Mouse (Mus musculus) adrenal gland, postnatal 10 days (tissue): Measurements from ENCODE around the gene Glcci1. TPM values are rescaled to one million over a fixed set of nuclear protein-coding genes. Genes with fewer than 3 reads are reported as not detected.
"Not testable (repeated sequence)": the region's sequence is repeated elsewhere in the genome, so short reads cannot be mapped to it uniquely, and the experiment has no call there.

Experiments used
- DNase-seq: peaks from one replicate; pipeline ENCODE4 v3.0.0; 2021; ENCODE audit warnings: mixed read lengths
- total RNA-seq, 2 experiments: library from RNA; stranded (reverse); gene quantifications; 2 replicates each; pipeline ENCODE4 v1.2.3; 2021

Gene Glcci1
- total RNA-seq, 2 experiments from 2014 or later = 26.2 to 34.0 TPM

DNA sequence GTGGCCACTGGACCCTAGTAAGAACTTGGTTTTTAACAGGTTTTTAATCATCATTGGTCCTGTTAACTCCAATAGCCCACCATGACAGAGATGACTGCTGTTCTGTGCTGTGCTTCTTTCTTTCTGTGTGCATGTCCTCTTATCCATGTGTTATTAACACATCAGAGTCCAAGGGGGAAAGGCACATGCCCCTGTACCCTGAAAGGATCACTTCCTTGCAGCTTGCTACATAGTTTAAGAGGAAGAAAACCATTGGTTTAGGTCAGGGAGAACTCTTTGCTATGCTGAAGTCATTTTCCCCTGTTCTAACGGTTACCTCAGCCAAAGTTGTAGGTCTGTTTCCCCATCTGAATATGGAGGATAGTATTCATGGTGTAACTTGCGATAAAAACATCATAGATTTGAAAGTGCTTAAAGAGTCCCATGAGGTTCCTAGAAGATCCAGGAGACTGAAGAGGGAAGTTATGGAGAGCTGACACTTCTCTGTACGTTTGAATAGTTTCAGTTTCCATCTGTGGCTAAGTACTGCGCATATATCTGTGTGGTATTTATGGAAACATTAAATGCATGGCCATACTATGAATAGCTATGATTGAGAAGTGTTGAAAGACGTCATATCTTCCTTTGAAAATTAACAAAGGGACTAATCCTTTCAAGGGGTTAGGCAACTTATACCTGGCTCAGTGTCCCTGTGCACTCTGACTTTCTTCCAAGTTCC, 14.1 kb upstream of the Glcci1 start:
- no peak for DNase-seq

DNA sequence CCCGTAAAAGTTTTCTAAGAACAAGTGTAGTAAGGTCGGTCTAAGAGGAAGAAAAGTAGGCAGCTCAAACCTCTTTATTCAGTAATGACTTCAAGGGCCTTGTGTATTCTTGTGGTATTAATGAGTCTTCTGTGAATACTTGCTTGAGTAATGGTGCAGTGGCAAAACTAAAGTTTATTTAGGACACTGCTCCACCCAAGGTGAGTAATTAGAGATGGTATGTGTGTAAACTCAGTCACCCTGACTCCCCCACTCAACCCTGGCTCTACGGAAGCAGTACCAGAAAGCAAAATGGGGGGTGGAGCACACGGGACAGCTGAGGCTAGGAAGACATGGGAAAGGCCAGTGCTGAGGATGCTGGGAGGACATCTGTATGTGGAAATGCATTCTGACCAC, 13.6 kb upstream of the Glcci1 start:
- DNase-seq = no peak

DNA sequence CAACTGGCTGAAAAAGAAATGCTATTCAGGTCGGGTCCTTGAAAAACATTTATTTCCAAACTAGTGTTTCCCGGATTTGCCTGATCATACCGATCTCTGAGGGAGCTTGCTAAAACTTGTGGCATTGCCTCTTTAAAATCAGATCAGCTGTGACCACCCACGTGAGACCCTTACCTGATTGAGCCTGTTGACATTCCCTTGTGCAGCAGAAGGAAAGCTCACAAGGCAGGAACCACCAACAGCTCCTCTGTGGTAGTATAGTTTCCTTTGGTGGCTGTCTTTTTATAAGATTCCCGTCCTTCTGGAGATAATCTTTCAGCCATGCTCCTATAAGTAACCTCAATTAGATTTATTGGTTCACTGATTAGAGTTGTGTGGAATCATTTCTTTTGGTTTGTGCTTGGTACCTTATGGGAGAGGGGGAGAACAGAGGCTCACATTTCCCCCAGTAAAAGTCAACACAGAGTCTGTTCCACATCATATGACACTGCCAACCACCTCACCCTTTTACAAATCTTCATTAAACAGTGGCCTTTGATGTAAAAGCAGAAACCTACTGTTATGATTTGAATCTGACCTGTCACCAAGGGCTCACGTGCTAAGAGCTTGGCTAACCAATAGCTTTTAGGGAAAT, 12.0 kb upstream of the Glcci1 start:
- DNase-seq = no peak

DNA sequence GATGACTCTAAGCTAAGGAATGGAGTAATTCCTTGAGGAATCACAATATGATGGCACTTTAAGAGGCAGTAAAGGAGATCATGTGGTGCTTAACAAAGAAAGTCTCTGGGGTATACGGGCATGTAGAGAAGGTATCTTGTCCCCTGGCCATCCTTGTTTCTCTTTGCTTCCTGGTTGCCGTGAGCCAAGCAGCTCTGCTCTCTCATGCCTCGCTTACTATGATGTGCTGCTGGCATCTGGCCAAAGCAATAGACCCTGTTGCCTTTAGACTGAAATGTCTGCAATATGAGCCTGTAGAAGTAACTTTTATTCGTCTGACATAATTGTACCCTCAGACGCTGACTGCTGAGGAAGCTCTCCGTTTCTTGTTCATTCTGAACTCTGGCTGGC, 11.5 kb upstream of the Glcci1 start:
- DNase-seq = no peak

DNA sequence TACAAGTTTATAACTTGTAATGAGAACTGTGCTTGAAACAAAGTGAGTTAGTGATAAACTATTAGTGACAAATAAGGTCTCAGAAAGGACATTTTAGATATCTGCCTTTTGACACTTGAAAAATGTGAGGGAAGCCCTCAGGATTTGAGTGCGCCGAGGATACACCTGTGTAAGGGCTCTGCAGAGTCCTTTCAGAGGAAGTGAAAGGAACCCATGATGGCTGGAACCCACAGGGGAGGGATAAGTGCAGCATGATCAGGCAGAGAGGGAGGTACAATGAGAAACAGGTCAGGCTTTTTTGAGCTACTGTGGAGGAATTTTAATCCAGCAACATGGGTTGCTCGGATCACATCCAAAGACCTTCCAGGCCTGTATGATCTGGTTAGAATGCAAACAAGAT, 10.4 kb upstream of the Glcci1 start:
- no peak for DNase-seq

DNA sequence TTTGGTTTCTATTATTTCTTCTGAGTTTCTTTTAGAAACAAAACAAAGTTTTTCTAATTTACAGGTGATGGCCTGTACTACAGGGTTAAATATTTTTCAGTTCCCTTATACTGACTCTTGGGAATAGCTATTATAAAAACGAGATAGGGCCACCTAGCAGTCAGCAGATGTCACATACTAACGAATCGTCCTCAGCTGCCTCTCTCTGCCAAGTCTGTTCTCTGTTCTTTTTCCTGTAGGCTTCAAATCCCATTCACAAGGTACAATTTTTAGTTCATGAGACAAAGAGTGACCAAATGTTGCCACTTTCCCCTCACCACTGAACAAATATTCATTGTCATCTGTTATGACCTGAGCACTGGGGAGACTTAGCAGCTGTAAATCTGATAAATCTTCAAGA, 5.4 kb upstream of the Glcci1 start:
- DNase-seq = no peak

DNA sequence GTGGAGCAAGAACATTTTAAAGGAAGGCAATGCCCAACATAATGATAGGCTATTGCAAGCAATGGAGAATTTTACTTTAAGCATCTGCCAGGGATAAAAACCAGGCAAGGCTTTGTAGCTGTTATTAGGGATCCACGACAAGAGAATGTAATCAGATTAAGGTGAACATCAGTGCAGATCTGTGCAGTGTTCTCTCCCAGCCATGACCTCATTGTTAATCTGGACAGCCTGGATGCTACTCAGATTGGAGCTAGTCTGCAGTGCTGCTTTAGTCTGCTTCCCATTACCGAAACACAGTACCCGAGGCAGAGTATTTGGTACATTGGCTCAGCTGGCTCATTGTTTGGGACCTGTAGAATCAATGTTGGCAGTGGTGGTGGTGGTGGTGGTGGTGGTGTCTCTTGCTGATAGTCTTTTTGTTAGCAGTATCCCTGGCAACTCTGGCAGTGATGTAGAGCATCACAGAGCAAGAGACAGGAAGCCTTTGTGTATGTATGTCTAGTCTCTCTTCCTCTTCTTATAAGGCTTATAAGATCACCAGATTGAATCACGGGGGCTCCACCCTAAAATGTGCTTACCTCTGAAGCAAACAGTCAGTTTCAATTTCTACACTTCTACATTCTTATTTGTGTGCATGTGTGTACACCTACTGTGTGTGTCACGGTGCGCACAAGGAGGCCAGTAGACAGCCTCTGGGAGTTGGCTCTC, 4.7 kb upstream of the Glcci1 start:
- no peak for DNase-seq

DNA sequence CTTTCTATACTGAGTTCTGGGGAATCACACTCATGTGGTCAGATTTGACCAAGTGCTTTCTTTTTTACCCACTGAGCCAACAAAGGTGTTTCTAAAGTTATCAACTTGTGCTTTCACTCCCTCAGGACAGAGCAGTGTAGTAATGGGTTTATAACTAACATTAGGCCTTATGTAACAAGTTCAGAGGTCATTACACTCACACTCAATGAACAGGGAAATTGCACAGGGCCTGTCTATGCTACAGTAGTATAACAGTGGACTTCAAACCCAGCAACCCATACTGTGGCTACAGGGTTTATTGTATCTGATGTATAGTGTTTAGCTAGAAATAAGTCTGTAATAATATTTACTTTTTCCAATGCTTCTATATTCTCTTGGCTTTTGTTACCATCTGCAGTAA, 2.8 kb upstream of the Glcci1 start:
- DNase-seq = no peak

DNA sequence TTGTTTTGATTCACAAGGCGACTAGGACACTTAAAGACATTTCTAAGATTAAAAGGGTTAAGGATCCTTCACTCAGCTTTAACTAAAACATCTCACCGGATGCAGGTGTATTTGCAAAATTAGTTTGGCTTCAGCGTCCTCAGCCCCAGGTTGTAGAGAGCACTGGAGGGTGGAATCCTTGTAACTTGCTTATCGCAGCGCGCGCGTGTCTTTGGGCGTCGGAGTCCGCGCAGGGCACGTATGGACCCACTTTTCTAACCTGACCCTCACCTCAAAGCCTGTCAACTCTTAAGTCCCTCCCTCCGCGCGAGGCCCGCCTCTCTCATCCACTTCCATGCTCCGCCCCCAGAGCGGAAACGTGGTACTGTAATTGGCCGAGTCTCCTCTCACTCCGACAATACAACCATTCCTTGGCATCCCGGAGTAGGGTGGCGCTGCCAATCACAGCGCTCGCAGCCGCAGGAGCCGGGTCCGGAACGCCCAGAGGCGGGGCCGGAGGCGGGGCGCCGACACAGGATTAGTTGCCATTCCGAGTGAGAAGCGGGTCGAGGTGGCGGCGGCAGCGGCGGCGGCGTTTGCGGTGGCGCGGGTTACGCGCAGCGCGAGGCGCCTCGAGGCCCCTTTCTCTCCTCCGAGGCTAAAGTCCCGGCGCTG, 390 bp upstream of the Glcci1 start:
- peak; percentile 99 for DNase-seq

DNA sequence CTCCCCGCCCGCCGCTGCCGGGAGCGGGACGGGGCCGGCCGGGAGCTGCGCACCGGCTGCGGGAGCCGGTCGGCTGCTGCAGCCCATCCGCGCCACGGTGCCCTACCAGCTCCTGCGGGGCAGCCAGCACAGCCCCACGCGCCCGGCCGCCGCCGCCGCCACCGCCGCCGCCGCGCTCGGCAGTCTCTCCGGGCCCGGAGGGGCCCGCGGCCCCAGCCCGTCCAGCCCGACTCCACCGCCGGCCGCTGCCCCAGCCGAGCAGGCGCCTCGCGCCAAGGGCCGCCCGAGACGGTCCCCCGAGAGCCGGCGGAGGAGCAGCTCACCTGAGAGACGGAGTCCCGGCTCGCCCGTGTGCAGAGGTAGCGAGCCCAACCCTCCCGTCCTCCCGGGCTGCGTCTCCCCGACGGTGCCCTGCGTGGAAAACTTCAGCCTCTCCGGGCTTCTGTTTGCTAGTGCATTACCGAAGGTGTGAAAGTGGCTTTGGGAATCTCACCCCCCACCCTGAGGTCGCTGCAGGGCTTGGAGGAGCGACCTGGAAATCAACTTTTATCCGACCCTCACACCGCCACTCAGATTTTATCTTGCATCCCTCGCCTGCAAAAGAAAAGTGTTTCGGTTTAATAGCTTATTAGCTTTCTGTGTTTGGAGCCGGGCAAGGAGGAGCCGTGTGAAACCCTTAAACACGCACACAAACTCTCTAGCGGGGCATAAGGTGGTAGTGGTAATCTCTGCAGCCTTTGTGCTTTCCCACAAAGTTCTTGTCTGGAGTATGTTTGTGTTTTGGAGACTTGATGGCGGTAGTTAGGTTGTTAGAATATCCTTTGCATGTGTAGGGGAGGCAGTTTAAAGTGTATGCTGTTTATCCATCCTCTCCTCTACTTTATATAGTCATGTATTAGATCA, 812 bp downstream of the Glcci1 start:
- peak; percentile 62 for DNase-seq

DNA sequence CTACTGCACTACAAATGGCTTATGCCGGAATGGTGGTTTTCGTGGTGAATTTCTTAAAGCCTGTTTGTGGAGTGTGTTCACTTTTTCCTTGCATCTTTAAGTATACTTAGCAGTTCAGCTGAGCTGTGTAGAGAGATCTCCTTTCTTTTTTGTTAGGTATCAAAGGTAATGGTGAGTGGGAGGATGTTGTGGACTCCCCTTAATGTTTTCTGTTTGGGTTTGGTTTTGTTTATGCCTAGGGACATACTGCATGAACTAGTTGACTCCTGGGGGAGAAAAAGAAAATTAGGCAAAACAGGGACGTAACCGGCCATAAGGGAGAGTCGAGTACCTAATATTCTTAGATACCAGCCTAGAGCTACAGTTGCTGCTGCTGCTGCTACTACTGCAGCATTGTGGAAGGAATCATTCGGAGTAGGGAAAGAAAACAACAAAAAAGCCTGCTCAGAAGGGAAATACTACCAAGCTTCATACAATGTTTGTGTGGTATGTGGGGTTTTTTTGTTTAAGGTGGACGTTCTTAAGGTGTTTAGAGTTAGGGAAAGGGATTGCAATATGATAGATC, 1.5 kb downstream of the Glcci1 start:
- no peak for DNase-seq

DNA sequence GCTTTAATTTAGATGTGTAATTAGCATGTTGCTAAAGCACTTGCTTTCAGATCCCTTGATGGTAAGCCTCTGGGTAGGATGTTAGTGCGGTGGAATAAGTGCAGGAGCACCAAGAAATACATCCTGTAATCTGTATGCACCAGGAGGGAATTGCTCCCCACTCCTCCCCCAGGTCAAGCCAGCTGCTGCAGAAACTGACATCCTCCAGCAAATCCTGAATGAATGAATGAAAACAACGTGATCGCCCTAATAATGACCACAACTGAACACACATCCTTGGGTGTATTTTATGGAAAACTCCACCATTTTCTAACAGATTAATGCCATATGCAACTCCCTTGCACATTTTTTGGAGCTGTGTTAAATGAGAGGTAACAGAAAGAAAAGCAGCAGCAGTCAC, 2.0 kb downstream of the Glcci1 start:
- no peak for DNase-seq

DNA sequence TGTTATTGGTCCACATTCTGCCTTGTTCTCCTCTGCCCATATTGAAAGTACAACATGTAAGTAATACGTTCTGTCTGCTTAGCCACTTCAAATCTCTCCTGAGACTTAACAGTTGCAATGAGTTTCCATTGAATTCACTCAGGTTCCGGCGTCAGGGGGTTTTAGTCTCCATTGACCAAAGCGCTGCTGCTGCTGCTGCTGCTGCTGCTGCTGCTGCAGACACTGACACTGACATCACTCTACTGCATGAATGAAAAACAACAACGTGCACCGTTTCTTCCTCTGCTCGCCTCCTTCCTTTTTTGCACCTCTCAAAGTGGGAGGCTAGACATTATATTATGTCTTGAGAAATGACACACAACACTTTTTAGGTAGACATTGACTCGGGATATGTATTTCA, 3.0 kb downstream of the Glcci1 start:
- no peak for DNase-seq

DNA sequence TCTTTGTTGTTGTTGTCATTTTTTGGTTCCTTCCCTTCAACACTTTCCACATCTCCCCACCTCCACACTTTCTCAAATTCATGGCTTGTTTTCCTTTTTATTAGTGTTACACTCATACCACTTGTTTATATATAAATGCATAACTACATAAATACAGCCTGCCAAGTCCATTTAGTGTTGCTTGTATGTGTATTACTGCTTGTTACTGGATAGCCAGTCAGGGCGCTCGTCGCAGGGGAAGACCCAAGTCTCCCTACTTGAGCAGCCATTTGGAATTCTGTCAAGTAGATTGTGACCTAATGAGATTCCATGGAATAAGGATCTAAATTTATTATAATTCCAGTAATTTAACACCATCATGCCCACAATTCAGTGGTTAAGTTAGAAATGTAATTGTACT, 10.3 kb downstream of the Glcci1 start:
- no peak for DNase-seq

DNA sequence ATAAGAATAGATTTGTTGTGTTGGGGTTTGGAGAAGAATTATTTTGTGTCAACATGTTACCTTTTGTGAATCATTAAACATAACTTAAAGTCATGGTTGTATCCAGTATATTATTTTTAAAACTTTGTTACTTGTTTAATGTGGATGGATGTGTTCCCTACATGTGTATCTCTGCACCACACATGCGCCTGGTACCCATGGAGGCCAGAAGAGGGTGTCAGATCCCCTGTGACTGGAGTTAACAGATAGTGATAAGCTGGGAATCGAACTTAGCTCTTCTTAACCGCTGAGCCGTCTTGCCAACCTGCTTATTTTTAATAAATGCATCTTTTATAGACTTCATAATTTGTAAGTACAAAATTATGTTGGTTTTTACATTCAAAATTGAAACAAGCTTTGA, 11.8 kb downstream of the Glcci1 start:
- no peak for DNase-seq

DNA sequence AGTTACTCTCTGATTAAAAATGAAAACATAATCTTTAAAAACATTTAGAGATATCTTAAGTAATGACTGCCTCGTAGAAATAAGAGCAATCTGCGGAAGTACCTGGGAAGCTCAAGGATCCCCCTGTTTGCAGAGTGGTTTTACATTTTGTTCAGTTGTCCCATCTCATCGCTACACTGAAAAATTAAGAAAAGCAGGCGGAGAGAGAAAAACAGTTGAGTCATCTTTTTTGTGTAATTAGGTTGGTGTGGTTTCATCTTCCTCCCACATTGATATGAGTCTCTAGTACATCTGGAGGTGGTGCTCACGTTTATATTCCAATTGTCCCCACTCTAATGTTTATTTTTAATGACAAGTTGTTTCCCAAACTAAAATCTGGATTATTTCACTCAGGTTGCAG, 15.3 kb downstream of the Glcci1 start:
- DNase-seq = no peak

DNA sequence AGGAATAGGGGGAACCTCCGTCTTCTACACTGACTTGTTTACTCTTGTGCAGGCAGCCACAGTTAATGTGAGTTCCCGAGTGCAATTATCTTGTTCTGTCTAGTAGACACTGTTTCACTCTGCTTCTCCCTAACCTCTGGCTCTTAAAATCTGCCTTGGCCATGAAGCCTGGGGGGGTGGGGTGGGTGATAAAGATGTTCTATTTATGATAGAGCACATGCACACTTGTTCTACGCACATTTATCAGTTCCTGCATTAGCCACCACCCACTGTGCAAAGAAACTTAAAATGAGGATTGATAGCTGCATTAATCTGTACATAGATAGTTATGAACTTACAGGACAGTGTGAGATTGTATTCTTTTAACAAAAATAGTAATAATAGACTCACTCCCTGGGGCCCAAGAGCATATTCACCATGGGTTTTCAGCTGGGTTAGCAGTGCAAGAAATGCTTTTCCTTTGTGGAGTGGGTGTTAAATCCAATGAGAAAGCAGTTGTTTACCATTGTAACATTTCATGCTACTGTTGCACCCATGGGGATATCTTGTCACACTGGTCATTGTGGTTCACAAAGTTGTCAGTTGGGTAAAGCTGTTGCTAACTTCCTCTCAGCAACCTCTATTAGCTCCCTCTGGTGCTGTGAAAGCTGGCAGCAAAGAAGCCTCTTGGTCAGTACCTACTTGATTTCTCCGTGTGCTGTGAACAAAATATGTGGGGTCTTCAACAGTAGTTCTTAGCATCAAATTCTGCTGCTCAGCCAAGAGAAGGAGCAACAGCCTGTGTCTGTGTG, 21.9 kb downstream of the Glcci1 start:
- no peak for DNase-seq

DNA sequence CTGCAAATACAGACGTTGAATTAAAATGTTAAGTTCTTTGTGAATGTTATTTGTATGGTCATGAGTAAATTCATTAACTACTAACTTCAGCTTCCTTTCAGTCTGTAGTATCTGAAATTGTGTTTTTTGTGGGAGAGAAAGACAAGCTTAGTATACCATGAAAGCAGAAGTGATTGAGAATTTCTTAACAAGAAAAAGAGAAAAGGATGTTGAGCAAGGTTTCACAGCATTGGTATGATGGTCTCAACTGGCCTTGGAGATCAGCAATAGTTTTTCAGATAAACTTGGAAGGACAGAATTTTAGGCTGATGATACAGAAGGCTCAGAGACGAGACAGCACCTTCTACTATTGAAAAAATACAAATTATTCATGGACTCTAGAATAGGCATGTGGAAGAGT, 27.5 kb downstream of the Glcci1 start:
- no peak for DNase-seq

DNA sequence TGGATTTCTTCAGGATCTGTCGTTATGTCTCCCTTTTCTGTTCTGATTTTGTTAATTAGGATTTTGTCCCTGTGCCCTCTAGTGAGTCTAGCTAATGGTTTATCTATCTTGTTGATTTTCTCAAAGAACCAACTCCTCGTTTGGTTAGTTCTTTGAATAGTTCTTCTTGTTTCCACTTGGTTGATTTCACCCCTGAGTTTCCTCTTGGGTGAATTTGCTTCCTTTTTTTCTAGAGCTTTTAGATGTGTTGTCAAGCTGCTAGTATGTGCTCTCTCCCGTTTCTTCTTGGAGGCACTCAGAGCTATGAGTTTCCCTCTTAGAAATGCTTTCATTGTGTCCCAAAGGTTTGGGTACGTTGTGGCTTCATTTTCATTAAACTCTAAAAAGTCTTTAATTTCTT, 32.1 kb downstream of the Glcci1 start:
- not testable (repeated sequence) for DNase-seq

DNA sequence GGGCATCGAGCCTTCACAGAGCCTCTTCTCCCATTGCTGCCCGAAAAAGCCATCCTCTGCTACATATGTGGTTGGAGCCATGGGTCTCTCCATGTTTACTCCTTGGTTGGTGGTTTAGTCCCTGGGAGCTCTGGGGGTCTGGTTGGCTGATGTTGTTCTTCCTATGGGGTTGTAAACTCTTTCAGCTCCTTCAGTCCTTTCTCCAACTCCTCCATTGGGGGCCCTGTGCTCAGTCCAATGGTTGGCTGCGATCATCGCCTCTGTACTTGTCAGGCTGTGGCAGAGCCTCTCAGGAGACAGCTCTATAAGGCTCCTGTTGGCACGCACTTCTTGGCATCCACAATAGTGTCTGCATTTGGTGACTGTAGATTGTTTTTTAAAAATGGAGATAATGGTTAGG, 35.4 kb downstream of the Glcci1 start:
- DNase-seq = no peak

DNA sequence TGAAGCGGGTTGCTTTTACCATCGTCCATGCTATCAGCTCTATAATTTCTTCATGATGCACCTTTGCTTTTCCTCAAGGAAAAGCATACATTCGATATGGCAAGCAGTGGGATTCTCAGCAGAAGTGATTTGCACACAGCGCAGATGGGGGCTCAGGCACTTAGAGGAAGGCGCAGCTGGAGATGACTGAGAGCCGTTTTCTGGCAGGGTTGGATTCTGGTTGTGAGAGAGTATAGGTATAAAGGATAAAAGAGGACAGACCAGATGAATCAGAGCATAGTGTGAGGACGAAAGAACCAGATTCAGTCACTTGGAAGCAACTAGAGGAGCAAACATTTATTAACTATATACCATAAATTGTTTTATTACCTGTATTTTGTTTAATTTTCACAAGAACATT, 36.4 kb downstream of the Glcci1 start:
- DNase-seq = no peak
